Mouse (Mus musculus) heart, adult 2 months (tissue): ENCODE results near the gene Dusp12. TPM values are rescaled to one million over a fixed set of nuclear protein-coding genes. Genes with fewer than 3 reads are reported as not detected.
A peak's percentile ranks its signal among the peaks of the same experiment; 100 is the strongest.

Experiments used
- DNase-seq, 2 experiments: peaks; one replicate each; pipeline ENCODE4 v3.0.0; 2021
- H3K27ac ChIP-seq: fragments of 200-600 bp; 2 replicates; pipeline ENCODE4 v1.8.1; 2022
- H3K27me3 ChIP-seq: fragments of 200-500 bp; 2 replicates; pipeline ENCODE4 v1.6.1; 2012; ENCODE audit warnings: mild to moderate bottlenecking, low read length, inconsistent platforms, mixed read lengths; ENCODE audit not compliant: control insufficient read depth, insufficient read depth
- H3K36me3 ChIP-seq: fragments of 200-500 bp; 2 replicates; pipeline ENCODE4 v1.6.1; 2012; ENCODE audit warnings: low read length, inconsistent platforms; ENCODE audit not compliant: control insufficient read depth, insufficient read depth
- H3K4me1 ChIP-seq: fragments of 200-500 bp; 2 replicates; pipeline ENCODE4 v1.6.1; 2011; ENCODE audit warnings: low read length; ENCODE audit not compliant: control insufficient read depth, insufficient read depth
- H3K4me3 ChIP-seq: fragments of 200-600 bp; 2 replicates; pipeline ENCODE4 v1.8.1; 2022
- H3K79me2 ChIP-seq: fragments of 200-500 bp; replicated peaks from 2 replicates; pipeline ENCODE4 v1.6.1; 2012; ENCODE audit warnings: mild to moderate bottlenecking, inconsistent platforms, low read length, moderate library complexity, mixed read lengths; ENCODE audit not compliant: control insufficient read depth, insufficient read depth
- H3K9ac ChIP-seq: fragments of 200-500 bp; 2 replicates; pipeline ENCODE4 v1.6.1; 2012; ENCODE audit warnings: low read depth, mild to moderate bottlenecking, control low read depth, inconsistent platforms, low read length, mixed read lengths
- CTCF ChIP-seq: fragments of 200-600 bp; IDR thresholded peaks from 2 replicates; pipeline ENCODE4 v1.8.1; 2022; ENCODE audit warnings: antibody characterized with exemption, mild to moderate bottlenecking, moderate library complexity
- EP300 ChIP-seq: fragments of 200-500 bp; IDR thresholded peaks from 2 replicates; pipeline ENCODE4 v1.6.1; 2011; ENCODE audit warnings: low read depth, low read length, control low read depth; ENCODE audit not compliant: insufficient read depth
- POLR2A ChIP-seq: fragments of 200-500 bp; IDR thresholded peaks from 2 replicates; pipeline ENCODE4 v1.6.1; 2011; ENCODE audit warnings: mild to moderate bottlenecking, low read depth, low read length, control low read depth; ENCODE audit not compliant: insufficient read depth
- WGBS: fragments of 180-500 bp; shearing (Covaris S2); methylation state at CpG from one replicate; pipeline ENCODE4 v1.1.7; 2018; 5-methylcytosine and 5-hydroxymethylcytosine counted together
- intact Hi-C: fragments of 180-260 bp; cut with DNase I; formaldehyde crosslinking; loops from one replicate; pipeline ENCODE4 v1.15.1; 2025
- polyA plus RNA-seq: library from polyadenylated mRNA; depleted of rRNA; stranded (reverse); fragments of >200 nt; gene quantifications from 2 replicates; pipeline ENCODE4 v1.2.3, GENCODE M21; 2012
- total RNA-seq, 2 experiments: library from RNA; stranded (reverse); gene quantifications; 2 replicates each; pipeline ENCODE4 v1.2.3; 2021

Dusp12 gene
- total and polyA plus RNA-seq, 3 experiments: 6.7 to 7.0 (median 6.8) TPM

- no peak for DNase-seq
- Histone ChIP-seq H3K36me3 (no peaks in the 10 kb centered on the region), H3K9ac (no peak overlapping the region), H3K4me1 (no peaks in the 10 kb centered on the region; the same call in 1 of the 2 replicates), H3K4me3 (no peak overlapping the region), H3K27me3 (0 out of 2 replicates have a peak, but pooled peaks cover 1% of the 10 kb centered on the region), H3K79me2 (no peaks in the 10 kb centered on the region), H3K27ac (no peak overlapping the region)
- intact Hi-C loops: no loop called here
- TF ChIP-seq EP300 (no peak), CTCF (peak; percentile 83), POLR2A (no peak)
- WGBS: 61% methylated on average over 9 of the region's 9 CpGs
These were observed 9.6 kb upstream of the Dusp12 start for GRCm38 (mm10) chr1:170894603-170895602.

DNA sequence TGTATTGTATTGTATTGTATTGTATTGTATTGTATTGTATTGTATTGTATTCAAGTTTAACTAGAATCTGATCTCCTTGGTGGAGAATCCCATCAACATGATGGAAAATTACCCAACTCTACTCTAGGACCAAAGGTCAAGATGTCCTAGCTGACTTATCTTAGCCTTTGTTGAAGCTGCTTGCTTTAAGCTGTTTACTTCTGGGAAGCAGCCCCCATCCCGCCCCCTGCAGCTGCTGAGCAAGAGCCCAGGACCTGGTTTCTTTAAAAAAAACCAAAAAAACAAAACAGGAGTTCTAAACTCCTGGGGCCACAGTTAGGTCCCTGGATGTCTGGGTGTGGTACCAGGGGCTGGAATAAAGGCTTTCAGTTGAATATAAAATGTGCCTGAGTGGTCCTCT lies 6.9 kb upstream of the Dusp12 start:
- H3K27me3 ChIP-seq: no peaks in the 10 kb centered on the region
- DNase-seq: no peak
- intact Hi-C loops: no loop called here
- no peaks in the 10 kb centered on the region; the same call in 1 of the 2 replicates for H3K4me1 ChIP-seq
- WGBS: 71% methylated on average over 1 of the region's 1 CpGs
- TF ChIP-seq CTCF (no peak), POLR2A (no peak), EP300 (no peak)
- H3K27ac ChIP-seq: no peak overlapping the region
- no peaks in the 10 kb centered on the region for H3K36me3 ChIP-seq
- no peak overlapping the region for H3K9ac ChIP-seq
- no peak overlapping the region for H3K4me3 ChIP-seq
- no peaks in the 10 kb centered on the region for H3K79me2 ChIP-seq

DNA sequence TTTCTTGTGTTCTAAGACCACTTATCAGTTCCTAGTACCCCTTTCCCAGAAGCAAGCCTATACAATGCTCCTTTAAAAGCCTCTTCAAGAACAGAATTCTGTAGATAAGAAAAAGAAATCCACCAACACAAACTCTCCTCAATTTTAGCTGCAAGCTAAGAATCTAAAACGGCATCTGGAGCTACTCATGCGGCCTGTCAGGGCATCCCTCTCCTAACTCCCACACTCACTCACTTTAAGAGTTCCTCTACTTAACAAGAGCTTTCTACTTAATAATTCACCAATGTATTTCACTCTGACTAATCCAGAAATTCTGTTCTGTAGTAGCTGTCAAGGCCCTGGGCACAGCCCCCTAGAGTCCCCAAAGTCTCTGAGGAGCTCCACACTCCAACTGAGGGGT lies 6.3 kb upstream of the Dusp12 start:
- Histone ChIP-seq H3K27ac (no peak overlapping the region), H3K9ac (no peak overlapping the region), H3K36me3 (no peaks in the 10 kb centered on the region), H3K27me3 (no peaks in the 10 kb centered on the region), H3K79me2 (no peaks in the 10 kb centered on the region), H3K4me3 (no peak overlapping the region), H3K4me1 (no peaks in the 10 kb centered on the region; the same call in 1 of the 2 replicates)
- TF ChIP-seq CTCF (no peak), EP300 (no peak), POLR2A (no peak)
- no peak for DNase-seq
- intact Hi-C loops: no loop called here
- 62% methylated on average over 2 of the region's 2 CpGs for WGBS

- Histone ChIP-seq H3K4me3 (no peak overlapping the region), H3K27me3 (no peaks in the 10 kb centered on the region), H3K27ac (no peak overlapping the region), H3K36me3 (no peaks in the 10 kb centered on the region; the same call in 1 of the 2 replicates), H3K79me2 (no peaks in the 10 kb centered on the region; the same call in 1 of the 2 replicates), H3K4me1 (peaks cover 2% of the 10 kb centered on the region), H3K9ac (no peak overlapping the region)
- intact Hi-C loops: no loop called here
- TF ChIP-seq CTCF (no peak), POLR2A (no peak), EP300 (no peak)
- DNase-seq: no peak
- 86% methylated on average over 4 of the region's 4 CpGs for WGBS
These were observed 4.0 kb upstream of the Dusp12 start for GRCm38 (mm10) chr1:170889310-170889709.

GRCm38 (mm10) chr1:170886044-170886458 lies 711 bp upstream of the Dusp12 start:
- intact Hi-C loops: no loop called here
- no peaks in the 10 kb centered on the region; the same call in 1 of the 2 replicates for H3K36me3 ChIP-seq

More at GRCm38 (mm10) chr1:170886044-170886458, 711 bp upstream of the Dusp12 start:
- 54% methylated on average over 6 of the region's 6 CpGs for WGBS
- DNase-seq: no peak
- H3K27me3 ChIP-seq: no peaks in the 10 kb centered on the region
- no peak overlapping the region for H3K4me3 ChIP-seq
- no peak overlapping the region for H3K9ac ChIP-seq
- TF ChIP-seq EP300 (no peak), POLR2A (no peak), CTCF (no peak)
- no peak overlapping the region for H3K27ac ChIP-seq
- peaks cover 2% of the 10 kb centered on the region for H3K4me1 ChIP-seq
- no peaks in the 10 kb centered on the region; the same call in 1 of the 2 replicates for H3K79me2 ChIP-seq
